Mouse (Mus musculus): ENCODE results near the gene Wbp2nl. TPM values are rescaled to one million over a fixed set of nuclear protein-coding genes. Genes with fewer than 3 reads are reported as not detected.

The Wbp2nl gene
- total and polyA plus RNA-seq, 3 experiments, result not detected

GRCm38 (mm10) chr15:82319613-82320012 lies 20.9 kb downstream of the Wbp2nl start:
- Histone ChIP-seq H3K36me3 (ENCODE audit: control insufficient read depth in 1 of 2, insufficient read depth in 2 of 2, low read length in 2 of 2) (peaks cover 0 to 3% of the 10 kb centered on the region in 2 experiments; a peak in 2 of 4 replicates), H3K4me3 (ENCODE audit: control insufficient read depth in 1 of 2, insufficient read depth in 1 of 2, low read depth in 2 of 2, low read length in 2 of 2) (no peak overlapping the region), H3K9ac (ENCODE audit: control insufficient read depth, low read depth, low read length, poor library complexity, severe bottlenecking) (no peak overlapping the region), H3K9me3 (replicated peaks; ENCODE audit: insufficient read depth, low read length) (no peaks in the 10 kb centered on the region), H3K4me1 (ENCODE audit: control insufficient read depth in 1 of 2, insufficient read depth in 2 of 2, low read length in 2 of 2) (peaks cover 0 to 4% of the 10 kb centered on the region in 2 experiments; a peak in 1 of 4 replicates), H3K79me2 (ENCODE audit: control insufficient read depth, insufficient read depth, low read length, poor library complexity) (no peaks in the 10 kb centered on the region), H3K27ac (ENCODE audit: control insufficient read depth, low read depth, low read length) (no peak overlapping the region), H3K27me3 (ENCODE audit: control insufficient read depth in 1 of 2, insufficient read depth in 2 of 2, low read length in 2 of 2) (0 out of 4 replicates have a peak, but pooled peaks cover 0 to 2% of the 10 kb centered on the region in 2 experiments)
- TF ChIP-seq MYB (IDR thresholded peaks at IDR 0.05; ENCODE audit: low read depth, low read length) (no peak), ELF1 (IDR thresholded peaks at IDR 0.05; ENCODE audit: low read depth, low read length) (0 out of 2 replicates have a peak, but pooled peaks have one; percentile 26), EP300 (IDR thresholded peaks at IDR 0.05; ENCODE audit: low read depth in 1 of 2, low read length in 2 of 2) (peak in 1 of 2 experiments; percentile 50; a peak in 1 of 4 replicates)
- peak; percentile 40 for DNase-seq (ENCODE audit: low read depth, low spot score)

- Histone ChIP-seq H3K36me3 (ENCODE audit: control insufficient read depth in 1 of 2, insufficient read depth in 2 of 2, low read length in 2 of 2) (peaks cover 0 to 3% of the 10 kb centered on the region in 2 experiments; a peak in 2 of 4 replicates), H3K4me3 (ENCODE audit: control insufficient read depth in 1 of 2, insufficient read depth in 1 of 2, low read depth in 2 of 2, low read length in 2 of 2) (no peak overlapping the region), H3K4me1 (ENCODE audit: control insufficient read depth in 1 of 2, insufficient read depth in 2 of 2, low read length in 2 of 2) (peaks cover 0 to 4% of the 10 kb centered on the region in 2 experiments; a peak in 1 of 4 replicates), H3K9me3 (replicated peaks; ENCODE audit: insufficient read depth, low read length) (no peaks in the 10 kb centered on the region), H3K27ac (ENCODE audit: control insufficient read depth, low read depth, low read length) (no peak overlapping the region), H3K9ac (ENCODE audit: control insufficient read depth, low read depth, low read length, poor library complexity, severe bottlenecking) (no peak overlapping the region), H3K27me3 (ENCODE audit: control insufficient read depth in 1 of 2, insufficient read depth in 2 of 2, low read length in 2 of 2) (no peaks in the 10 kb centered on the region), H3K79me2 (ENCODE audit: control insufficient read depth, insufficient read depth, low read length, poor library complexity) (no peaks in the 10 kb centered on the region)
- no peak for DNase-seq (ENCODE audit: low read depth, low spot score)
- TF ChIP-seq RCOR1 (IDR thresholded peaks at IDR 0.05; ENCODE audit: low read depth, low read length) (no peak), MYB (IDR thresholded peaks at IDR 0.05; ENCODE audit: low read depth, low read length) (no peak), NELFE (IDR thresholded peaks at IDR 0.05; ENCODE audit: low read depth, low read length) (no peak), TCF12 (IDR thresholded peaks at IDR 0.05; ENCODE audit: low read depth, low read length) (no peak), CTCF (IDR thresholded peaks at IDR 0.05 in 2 of 3, conservative IDR thresholded peaks at IDR 0.05 in 1 of 3; ENCODE audit: control insufficient read depth in 1 of 3, insufficient read depth in 1 of 3, low read depth in 2 of 3, low read length in 3 of 3, poor library complexity in 1 of 3, severe bottlenecking in 1 of 3) (no peak), USF2 (IDR thresholded peaks at IDR 0.05; ENCODE audit: borderline replicate concordance in 1 of 2, insufficient read depth in 1 of 2, low read depth in 1 of 2, low read length in 2 of 2) (no peak), ETS1 (IDR thresholded peaks at IDR 0.05; ENCODE audit: low read depth, low read length) (no peak), MYC (IDR thresholded peaks at IDR 0.05; ENCODE audit: low read depth, low read length) (no peak), GABPA (IDR thresholded peaks at IDR 0.05; ENCODE audit: low read depth, low read length) (no peak), CHD2 (IDR thresholded peaks at IDR 0.05; ENCODE audit: low read length) (no peak)
These were observed 23.4 kb downstream of the Wbp2nl start for GRCm38 (mm10) chr15:82322195-82322594.

GRCm38 (mm10) chr15:82325382-82325781 lies 26.6 kb downstream of the Wbp2nl start:
- Histone ChIP-seq H3K9ac (ENCODE audit: control insufficient read depth, low read depth, low read length, poor library complexity, severe bottlenecking) (no peak overlapping the region), H3K27ac (ENCODE audit: control insufficient read depth, low read depth, low read length) (no peak overlapping the region), H3K4me1 (ENCODE audit: control insufficient read depth in 1 of 2, insufficient read depth in 2 of 2, low read length in 2 of 2) (no peaks in the 10 kb centered on the region), H3K9me3 (replicated peaks; ENCODE audit: insufficient read depth, low read length) (no peaks in the 10 kb centered on the region), H3K27me3 (ENCODE audit: control insufficient read depth in 1 of 2, insufficient read depth in 2 of 2, low read length in 2 of 2) (no peaks in the 10 kb centered on the region), H3K79me2 (ENCODE audit: control insufficient read depth, insufficient read depth, low read length, poor library complexity) (no peaks in the 10 kb centered on the region), H3K4me3 (ENCODE audit: control insufficient read depth in 1 of 2, insufficient read depth in 1 of 2, low read depth in 2 of 2, low read length in 2 of 2) (no peak overlapping the region), H3K36me3 (ENCODE audit: control insufficient read depth in 1 of 2, insufficient read depth in 2 of 2, low read length in 2 of 2) (no peaks in the 10 kb centered on the region)
- peak; percentile 18 for DNase-seq (ENCODE audit: low read depth, low spot score)
- TF ChIP-seq USF2 (IDR thresholded peaks at IDR 0.05; ENCODE audit: borderline replicate concordance in 1 of 2, insufficient read depth in 1 of 2, low read depth in 1 of 2, low read length in 2 of 2) (no peak), MAX (IDR thresholded peaks at IDR 0.05; ENCODE audit: low read length) (no peak), HCFC1 (IDR thresholded peaks at IDR 0.05; ENCODE audit: low read depth, low read length) (no peak), UBTF (IDR thresholded peaks at IDR 0.05; ENCODE audit: borderline replicate concordance, insufficient read depth, low read depth, low read length) (no peak), MXI1 (IDR thresholded peaks at IDR 0.05; ENCODE audit: low read depth, low read length) (no peak)
